Mouse (Mus musculus) adrenal gland, postnatal 14 days (tissue): ENCODE results near the gene Tnfrsf8. TPM values are rescaled to one million over a fixed set of nuclear protein-coding genes. Genes with fewer than 3 reads are reported as not detected.
"Not testable (repeated sequence)": the region's sequence is repeated elsewhere in the genome, so short reads cannot be mapped to it uniquely, and the experiment has no call there.

ENCODE experiments used
- DNase-seq: peaks from one replicate; pipeline ENCODE4 v3.0.0; 2021; ENCODE audit warnings: mixed read lengths
- total RNA-seq: library from RNA; stranded (reverse); gene quantifications from 2 replicates; pipeline ENCODE4 v1.2.3, GENCODE M21; 2021

The Tnfrsf8 gene
- total RNA-seq, 1 experiment from 2014 or later: 0.30 TPM

DNA sequence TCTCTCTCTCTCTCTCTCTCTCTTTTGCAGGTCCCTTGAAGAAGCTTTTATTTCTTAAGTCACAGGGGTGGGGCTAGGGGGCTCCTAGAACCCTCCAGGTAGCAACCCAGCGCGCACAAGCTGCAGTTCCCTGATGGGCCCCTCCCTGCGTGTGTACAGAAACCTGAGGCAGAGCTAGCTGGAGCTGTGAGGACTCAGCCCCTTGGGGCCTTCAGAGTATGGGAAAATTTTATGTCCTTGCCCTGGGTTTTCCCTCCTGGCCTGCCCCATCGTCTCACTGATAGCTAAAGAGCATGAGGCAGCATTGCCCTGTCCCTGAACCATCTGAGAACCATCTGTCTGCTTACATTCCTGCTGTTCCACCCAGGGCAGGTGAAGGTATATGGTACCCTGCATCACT is 8.5 kb downstream of the Tnfrsf8 start:
- DNase-seq: no peak

DNA sequence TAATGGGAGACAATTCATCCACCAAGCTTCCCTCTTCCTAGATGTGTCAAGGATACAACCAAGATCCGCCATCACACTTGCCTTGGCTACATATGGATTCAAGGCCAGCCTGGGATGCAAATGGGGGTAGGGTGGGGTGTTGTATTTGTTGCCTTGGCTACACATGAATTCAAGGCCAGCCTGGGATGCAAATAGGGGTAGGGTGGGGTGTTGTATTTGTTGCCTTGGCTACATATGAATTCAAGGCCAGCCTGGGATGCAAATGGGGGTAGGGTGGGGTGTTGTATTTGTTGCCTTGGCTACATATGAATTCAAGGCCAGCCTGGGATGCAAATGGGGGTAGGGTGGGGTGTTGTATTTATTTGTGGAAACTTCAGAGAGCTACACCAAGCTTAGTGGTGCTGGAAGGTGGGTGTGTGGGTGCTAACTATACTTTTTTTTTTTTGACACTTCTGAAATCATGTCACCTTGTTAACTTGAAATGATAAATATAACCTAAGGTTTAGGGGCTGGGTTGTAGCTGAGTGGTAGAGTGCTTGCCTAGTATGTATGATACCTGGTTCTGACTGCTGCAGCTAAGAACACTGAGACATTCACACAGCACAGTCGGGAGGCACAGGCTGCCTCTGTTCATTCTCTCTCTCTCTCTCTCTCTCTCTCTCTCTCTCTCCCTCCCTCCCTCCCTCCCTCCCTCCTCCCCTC is 9.2 kb downstream of the Tnfrsf8 start:
- not testable (repeated sequence) for DNase-seq

DNA sequence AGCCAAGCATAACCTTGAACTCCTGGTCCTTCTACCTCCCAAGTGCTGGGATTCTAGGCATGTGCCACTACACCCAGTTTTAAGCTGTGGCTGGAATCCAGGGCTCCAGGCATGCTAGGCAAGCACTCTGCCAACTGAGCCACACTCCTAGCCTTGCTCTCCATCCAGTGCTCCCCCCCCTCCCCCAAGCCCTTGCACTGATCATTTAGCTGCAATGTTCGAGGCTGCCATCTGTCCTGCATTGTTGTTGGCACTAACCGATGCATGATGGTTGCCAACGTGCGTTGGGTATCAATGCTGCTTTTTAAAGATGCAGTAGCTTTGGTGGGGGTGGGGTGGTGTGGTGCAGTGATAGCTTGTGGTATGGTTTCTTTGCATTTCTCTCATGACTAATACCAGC is 10.9 kb downstream of the Tnfrsf8 start:
- no peak for DNase-seq

DNA sequence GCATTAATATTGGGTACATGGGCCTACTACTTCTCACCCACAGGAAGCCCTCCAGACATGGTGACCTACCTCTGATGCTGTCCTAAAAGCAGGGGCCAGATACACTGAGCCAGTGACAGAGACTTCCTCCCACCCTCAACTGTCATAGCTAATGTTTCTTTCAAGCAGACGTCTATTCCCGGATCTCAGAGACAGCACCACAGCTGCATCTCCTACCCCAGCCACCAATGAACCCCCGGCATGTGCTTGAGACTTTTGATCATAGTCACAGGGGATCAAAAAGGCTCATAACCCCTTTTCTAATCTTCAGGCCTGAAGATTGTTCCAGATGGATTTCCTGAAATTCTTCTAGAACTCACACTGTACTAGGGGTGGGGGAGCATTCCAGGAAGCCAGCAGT is 12.9 kb downstream of the Tnfrsf8 start:
- DNase-seq: no peak

DNA sequence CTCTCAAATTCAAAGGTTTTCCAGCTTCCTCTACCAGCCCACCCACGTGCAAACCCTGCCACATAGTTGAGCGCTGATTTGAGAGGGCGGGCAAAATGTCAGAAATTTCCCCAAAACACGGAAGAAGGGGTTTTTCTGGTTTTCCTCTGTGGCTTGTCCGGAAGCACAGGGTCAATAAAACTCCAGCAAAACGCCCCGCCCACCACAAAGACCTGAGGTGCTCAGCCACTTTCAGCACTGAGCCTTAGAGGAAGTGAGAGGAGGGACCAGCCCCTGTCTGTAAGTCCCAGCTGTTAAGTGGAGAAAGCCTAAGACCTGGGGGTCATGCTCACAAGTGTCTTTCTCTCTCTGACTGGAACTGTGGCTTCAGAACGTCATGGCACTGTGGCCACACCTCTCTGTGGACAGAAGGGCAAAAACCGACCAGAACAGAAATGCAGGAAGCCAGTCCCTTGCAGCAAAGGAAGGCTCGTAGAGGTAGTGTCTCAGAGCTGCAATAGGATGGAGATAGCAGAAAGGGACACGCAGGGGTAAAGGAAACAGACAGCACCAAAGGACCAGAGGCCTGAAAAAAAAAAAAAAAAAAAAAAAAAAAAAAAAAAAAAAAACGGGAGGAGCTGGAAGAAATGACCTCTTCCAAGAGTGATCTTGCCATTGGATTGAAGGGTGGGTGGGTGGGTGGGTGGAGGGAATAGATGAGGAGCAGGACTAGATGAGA is 14.6 kb downstream of the Tnfrsf8 start:
- DNase-seq: no peak

DNA sequence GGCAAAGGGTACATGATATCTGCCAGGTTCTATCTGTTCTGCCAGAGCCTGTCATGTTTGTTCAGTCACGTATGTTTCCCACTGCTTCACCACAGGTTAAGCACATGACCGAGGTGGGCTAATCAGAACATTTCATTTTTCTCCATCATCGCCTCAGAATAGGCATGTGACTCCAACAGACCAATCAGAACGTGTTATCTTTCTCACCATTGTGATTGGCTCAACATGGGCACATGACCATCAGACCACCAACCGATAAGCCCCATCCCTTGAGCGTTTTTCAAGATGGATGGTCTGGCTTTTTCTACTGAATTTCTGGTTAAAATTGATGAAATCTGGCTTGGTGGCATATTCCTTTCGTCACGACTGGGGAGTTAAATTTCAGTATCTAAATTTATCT is 15.6 kb downstream of the Tnfrsf8 start:
- DNase-seq: no peak

DNA sequence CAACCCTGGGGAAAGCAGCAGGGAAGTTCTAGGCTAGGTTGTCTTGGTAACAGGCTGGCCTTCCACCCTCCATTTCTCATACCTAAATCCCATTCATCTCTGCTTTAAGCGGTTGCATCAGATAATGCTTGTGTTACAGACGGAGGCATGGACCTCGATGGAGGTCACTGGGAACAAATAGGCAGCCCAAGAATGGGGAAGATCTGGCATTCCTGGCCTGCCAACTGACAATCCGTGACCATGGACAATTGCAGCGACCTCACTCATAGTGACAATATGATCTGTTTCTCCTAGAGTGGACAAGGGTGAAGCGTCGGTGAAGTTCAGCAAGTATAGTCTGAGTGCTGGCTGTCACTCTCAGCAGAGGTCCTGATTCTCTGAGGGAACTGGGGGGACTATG is 16.1 kb downstream of the Tnfrsf8 start:
- DNase-seq: no peak

DNA sequence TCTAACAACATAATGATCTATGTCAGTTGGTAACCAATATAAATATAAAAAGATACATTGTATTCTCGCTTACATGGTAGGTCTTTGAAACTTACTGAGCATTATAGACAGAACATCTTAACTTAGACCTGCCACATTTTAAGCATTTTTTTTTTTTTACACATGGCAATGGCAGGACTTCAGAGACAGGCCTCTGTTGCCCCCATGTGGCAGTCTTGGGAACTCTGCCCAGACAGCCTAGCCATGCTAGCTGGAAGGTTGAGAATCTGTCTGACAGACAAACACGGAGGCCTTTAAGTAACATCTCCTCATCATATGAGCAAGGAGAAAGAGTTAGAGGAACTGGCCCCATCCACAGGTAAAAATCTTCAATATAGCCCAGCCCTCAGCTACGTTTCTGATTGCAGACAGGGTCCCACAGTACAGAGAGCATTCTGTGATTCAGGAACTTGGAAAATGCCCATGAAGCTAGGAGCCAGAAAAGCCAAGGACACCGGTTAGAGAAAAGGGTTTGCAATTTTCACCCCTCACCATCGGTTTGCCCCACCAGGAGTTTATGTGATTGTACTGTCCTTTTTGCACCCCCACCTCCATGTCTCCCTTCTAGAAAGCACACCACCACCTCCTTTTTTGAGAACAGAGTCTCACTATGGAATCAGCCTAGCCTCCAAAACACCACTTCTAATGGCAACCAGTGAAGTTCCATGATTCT is 19.2 kb downstream of the Tnfrsf8 start:
- DNase-seq: peak; percentile 88

DNA sequence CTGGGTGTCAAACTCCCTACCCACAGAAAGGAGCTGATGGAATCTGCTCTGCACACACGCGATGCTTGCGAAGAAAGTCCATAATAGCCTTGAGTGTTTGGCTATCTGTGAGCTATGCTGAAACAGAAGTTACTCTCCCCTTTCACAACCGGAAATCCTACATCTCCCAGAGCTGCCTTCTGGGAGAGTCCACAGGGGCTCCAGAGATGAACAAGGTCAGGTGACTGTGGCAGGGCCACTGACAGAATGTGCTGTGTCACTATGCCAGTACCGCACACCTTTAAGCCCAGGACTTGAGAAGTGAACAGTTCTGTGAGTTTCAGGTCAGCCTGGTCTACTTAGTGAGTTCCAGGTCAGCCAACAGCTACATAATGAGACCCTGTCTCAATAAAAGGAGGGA is 20.4 kb downstream of the Tnfrsf8 start:
- no peak for DNase-seq

DNA sequence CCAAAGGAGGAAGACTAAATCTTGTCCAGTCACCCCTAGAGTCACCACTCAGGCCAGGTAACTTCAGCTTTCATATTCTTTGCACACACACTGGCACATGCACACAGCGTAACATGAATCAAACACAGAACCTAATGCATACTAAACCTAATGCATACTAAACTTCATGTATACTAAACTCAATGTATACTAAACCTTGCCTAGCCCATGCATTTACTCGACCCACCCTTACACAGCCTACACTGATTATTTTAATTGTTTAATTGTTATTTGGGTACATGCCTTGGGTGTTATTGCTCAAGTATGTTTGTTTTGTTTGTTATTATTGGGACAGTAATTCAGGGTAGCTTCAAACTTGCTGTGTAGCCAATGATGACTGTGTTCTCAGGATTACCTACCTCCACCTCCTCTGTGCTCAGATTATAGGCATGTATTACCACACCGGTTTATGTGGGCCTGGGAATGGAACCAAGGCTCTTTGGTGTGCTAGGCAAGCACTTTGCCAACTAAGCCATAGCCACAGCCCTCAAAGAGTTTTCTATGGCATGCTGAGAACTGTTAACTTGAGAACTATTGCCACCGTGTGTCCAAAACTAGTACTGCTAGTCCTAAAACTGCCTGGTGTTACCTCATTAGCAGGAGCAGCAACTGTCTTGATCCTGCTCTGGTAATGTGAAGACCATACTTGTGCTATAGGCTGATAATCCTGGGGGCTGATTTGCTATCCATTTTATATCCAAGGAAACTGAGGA is 28.4 kb downstream of the Tnfrsf8 start:
- DNase-seq: peak; percentile 73

DNA sequence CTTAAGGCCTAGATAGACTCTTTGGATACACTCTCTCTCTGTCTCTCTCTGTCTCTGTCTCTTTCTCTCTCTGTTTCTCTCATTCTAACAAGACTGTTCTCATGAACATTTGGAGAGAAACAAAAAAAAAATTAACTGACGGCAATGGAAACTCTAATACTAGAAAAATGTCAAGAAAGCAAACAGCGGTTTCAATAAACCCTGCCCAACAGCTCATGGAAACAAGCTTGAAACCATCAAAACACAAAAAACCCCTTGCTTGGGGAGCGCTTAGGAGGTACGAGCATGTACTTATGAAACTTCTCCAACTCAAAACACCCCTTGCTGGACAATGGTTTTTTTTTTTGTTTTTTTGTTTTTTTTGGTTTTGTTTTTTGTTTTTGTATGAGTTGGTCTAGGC is 30.3 kb downstream of the Tnfrsf8 start:
- DNase-seq: no peak

DNA sequence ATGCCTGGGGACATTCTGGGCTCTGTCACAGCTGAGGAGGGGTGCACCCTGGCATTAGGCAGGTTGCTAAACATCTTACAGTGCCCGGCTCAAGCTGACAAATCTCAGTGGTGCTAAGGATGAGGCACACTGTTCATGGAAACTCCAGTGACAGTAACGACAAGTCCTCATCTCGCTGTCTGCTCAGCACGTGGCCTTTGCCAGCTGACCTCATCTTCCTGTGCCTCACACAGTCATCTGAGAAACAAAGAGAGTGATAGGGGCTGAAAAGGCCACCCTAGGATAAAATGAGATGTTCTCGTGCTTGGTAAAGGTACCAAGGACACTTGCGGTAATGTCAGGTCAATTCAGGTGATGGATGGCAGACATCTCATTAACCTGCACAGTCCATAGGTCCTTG is 31.5 kb downstream of the Tnfrsf8 start:
- no peak for DNase-seq

DNA sequence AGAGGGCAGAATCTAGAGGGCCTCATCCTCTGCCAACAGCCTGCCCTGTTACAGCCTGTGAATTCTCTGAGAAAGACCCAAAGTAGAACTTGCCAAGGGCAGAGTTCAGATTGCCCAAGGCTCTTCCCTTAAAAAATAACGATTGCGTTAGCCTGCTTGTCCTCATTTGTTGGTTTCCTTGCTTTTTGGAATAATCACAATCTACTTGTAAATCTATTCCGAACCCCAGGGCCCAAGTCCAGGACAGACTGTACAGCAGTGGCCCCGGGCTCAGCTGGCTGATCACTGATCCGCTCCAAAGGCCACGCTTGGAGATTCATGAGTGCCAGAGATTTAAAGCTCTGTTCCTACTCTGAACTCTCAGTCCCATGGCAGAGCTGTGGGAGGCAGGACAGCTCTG is 34.0 kb downstream of the Tnfrsf8 start:
- DNase-seq: peak; percentile 65

DNA sequence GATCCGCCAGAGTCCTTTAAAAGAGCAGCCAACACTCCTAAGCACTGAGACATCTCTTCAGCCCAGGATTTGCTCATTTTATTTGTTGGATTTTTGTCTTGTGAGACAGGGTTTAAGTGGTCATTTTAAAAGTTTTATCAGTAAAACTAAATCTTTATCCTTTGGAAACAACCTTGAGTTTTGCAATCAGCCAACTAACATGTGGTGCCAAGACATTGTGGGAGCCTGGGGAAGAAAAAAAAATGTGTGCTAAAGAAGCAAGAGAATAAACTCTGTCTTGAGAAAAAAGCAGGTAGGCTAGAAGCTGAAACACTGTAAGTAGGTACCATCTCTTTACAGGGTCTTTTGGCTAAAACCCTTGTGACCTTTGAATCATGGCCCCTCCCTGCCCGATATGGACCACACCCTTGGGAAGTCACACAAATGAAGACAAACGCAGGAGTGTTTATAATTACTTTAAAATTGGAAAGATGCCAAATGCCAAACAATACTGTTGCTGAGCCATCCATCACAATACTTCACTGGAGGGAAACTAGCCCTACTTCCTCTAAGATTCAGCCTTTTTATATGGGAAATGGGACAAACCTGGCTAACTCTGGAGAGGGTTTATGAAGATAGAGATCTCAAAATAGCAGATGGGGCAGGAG is 36.1 kb downstream of the Tnfrsf8 start:
- DNase-seq: no peak

DNA sequence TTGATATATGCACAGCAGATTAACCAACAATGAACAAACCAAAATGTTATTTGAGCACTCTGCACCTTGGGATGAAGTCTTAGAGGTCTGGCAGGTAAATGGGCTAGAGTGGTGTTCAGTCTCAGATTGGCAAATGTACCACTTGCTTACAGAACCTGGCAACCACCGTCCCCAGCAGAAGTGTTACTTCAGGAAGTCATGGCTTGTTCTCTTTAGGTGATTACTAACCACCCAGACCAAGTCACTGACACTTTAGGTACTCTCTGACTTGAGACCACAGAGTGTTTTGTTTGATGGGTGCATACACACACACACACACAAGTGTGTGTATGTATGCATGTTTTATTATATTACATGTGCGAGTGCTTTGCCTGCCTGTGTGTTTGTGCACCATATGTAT is 36.7 kb downstream of the Tnfrsf8 start:
- no peak for DNase-seq

DNA sequence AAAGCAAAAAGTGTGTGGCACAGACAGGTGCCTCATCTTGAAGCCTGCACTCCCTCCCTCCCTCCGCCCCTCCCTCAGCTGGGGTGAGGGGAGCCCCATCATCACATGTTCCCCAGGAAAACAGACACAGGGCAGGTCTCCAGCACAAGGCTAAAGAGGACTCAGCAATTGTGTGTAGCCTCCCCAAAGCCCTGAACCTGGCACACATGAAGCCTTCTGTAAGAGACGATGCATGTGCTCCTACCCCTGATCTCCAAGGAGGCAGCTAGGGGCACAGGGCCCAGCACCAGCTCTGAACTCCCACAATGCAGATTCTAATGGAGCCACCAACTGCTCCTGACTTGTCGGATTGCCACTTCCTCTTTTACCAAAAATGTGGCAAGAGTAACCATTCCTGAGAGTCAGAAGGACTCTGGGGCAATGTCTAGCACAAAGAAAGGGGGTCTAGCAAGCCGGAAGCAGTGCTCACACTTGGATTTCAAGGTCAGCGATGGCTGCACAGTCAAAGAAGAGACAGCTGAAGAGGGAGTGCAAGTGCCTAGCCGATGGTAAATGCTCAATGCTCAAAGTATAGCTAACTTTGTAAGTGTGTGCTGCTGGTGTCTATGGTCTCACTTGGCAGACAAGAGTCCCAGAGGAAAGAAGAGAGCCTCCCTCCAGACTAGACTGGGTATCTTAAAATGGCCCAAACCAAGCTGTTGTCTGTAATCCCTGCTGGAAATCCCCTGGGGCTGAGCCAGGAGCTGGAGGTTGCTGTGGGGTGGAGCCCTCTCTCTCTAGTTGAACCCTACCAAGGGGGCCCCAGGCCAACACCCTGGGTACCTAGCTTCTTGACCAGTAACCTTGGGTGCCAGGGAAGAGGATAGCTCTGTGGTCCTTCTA is 38.4 kb downstream of the Tnfrsf8 start:
- DNase-seq: no peak

DNA sequence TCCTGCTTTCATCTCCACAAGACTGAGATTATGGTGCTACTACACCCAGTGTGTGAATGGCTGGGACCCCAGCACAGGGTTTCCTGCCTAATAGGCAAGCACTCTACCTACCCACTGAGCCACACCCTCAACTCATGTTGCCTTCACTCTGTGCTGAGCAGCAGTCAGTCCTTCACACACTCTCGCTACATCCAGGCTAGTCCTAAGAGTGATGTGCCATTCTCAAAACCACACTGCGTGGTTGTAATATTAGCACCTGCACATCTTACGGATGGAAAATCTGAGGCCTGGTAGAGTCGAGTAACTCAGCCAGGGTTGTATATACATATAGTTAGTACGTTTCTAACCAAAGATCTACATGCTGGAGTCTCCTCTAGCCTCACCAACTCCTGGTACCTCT is 40.1 kb downstream of the Tnfrsf8 start:
- no peak for DNase-seq

DNA sequence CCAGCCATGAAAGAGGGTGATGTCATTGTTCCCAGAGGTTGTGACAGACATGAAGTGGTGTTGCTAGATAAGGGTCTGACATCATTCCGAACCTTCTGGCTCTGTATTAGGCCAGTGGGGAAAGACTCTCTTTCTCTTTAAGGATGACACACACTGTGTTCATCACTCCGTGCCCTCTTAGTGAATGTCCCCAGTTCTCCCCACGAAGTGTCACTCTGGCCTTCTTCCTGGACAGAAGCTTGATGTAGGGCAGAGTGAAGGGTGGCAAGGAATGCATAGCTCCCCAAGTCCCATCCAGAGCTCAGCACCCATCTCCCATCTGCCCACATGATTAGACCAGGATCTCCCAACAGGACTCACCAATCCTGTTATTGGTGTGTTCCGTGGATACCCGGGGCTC is 41.0 kb downstream of the Tnfrsf8 start:
- no peak for DNase-seq

DNA sequence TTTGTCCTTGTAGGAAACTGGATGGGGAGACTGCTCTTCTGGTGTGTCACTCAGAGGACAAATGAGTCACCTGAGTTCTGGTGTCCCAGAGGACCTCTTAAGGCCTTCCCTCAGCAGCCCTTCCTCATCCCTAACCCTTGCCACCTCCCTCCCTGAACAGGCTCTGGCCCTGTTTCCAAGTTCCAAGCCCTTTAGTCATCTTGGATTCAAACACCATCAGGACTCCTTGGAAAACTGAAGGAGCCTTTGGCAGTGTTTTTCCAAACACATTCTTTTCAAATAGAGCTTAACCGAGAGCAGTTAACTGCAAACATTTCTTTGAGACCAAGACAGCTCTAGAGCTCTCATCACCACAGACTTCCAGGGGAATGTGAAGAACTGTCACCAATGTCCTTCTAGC is 42.2 kb downstream of the Tnfrsf8 start:
- DNase-seq: no peak

DNA sequence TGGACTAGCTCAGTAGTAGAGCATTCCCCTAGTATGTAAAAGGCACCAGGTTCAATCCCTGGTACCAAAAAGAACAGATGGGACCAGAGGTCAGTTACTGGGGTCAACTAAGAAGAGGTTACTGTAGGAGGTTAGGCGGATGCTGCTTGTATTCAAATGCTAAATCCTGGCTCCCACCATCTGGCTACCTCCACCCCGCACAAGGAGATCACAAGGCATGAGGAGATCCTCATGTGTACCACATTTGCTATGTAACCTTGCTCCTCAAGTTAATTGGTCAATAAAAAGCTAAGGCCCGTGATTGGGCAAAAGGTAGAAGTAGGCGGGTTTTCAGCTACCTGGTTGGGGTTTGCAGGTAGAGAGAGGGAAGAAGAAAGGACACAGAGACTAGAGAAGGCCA is 43.3 kb downstream of the Tnfrsf8 start:
- no peak for DNase-seq

DNA sequence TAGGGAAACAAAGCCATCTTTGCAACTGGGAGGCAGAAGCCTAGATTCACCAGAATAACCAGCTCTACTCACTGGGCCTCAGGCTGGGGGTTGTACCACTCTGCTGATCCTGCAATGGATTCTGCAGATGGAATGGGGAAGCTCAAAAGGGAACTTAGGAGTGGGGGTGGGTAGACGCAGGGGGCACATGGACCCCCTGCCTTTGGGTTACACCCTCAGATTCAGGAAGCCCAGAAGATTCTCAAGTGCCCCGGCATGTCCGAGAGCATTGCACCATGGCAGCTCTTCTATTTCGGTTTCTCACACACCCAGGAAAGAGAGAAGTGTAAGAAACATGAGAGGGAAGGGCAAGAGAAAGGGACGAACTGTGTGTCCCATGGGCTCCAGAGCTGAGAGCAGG is 44.8 kb downstream of the Tnfrsf8 start:
- no peak for DNase-seq
